23 mouse cellular contexts compared by ENCODE assay signal in the genomic region with DNA sequence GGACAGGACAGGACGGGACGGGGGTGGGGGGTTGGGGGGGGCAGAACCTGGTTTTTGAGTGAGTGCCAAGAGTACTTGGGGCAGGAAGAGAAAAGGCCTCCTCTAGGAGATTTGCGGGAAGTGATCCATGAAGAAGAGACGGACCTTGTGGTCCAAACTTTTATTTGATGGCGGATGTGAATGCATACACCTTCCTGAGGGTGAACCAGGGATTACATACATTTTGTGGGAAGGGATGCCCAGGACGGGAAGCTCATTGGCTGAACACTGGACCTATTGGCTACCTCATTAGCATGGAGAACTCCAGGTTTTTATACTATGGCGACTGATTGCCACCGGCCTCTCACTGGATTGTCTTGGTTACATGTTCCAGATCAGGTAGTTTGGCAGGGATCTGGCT. TPM values are rescaled to one million over a fixed set of nuclear protein-coding genes. Genes with fewer than 3 reads are reported as not detected.
DNase-seq lines count a peak whose midpoint lies in the region; ATAC-seq lines count a peak whose summit lies in the region.
"Had no signal": no experiment of that assay in that cellular context is flagged by ENCODE, and none has a peak within 500 bp of the region (broad histone marks: within the 10 kb centered on the region; RNA-seq: fewer than 3 reads in every experiment).

No protein-coding gene starts in this region.

- 63% methylated on average over 8 of the region's 8 CpGs for WGBS in kidney, embryonic 16.5 days
- WGBS in kidney, embryonic 14.5 days, result 66% methylated on average over 8 of the region's 8 CpGs
- 79% methylated on average over 8 of the region's 8 CpGs for WGBS in midbrain, embryonic 11.5 days
- 75% methylated on average over 8 of the region's 8 CpGs for WGBS in midbrain, embryonic 15.5 days

- ATAC-seq in kidney, embryonic 16.5 days (ENCODE audit: low FRiP score, low TSS enrichment), result peak; percentile 5; the same call in 1 of the 2 replicates
- ATAC-seq in kidney, embryonic 14.5 days (ENCODE audit: low FRiP score, low TSS enrichment), result no peak
- ATAC-seq in midbrain, embryonic 11.5 days (ENCODE audit: low FRiP score), result no peak
- no peak for ATAC-seq in midbrain, embryonic 15.5 days (replicated peaks)
- ATAC-seq: activated CD4-positive, CD25-positive, alpha-beta regulatory T cell, adult 4 months; CD4-positive, CD25-positive, alpha-beta regulatory T cell, adult 4 months; Patski had no signal

- no peaks in the 10 kb centered on the region for H3K9me3 ChIP-seq in kidney, embryonic 16.5 days (ENCODE audit: low read length)
- H3K9me3 ChIP-seq in kidney, embryonic 14.5 days (ENCODE audit: control insufficient read depth, low read length), result no peaks in the 10 kb centered on the region
- H3K9me3 ChIP-seq in midbrain, embryonic 11.5 days (ENCODE audit: control insufficient read depth, low read length), result no peaks in the 10 kb centered on the region
- H3K9me3 ChIP-seq in midbrain, embryonic 15.5 days, result no peaks in the 10 kb centered on the region
- H3K9me3 ChIP-seq: G1E had no signal

- no peak overlapping the region for H3K27ac ChIP-seq in kidney, embryonic 16.5 days (ENCODE audit: low read length)
- no peak overlapping the region for H3K27ac ChIP-seq in kidney, embryonic 14.5 days (ENCODE audit: low read depth, low read length)
- H3K27ac ChIP-seq in midbrain, embryonic 11.5 days (ENCODE audit: low read depth, low read length), result no peak overlapping the region
- H3K27ac ChIP-seq in midbrain, embryonic 15.5 days, result no peak overlapping the region

- peak; percentile 82 for DNase-seq in midbrain, embryonic 11.5 days (ENCODE audit: low spot score, missing footprints)
- DNase-seq in R1 (ENCODE audit: low read depth, low spot score), result peak; percentile 53
- no peak for DNase-seq in Muller cell, postnatal 12 days (ENCODE audit: inconsistent ontology term)
- DNase-seq: adrenal gland, adult 2 months; adrenal gland, adult 8-10 months; adrenal gland, postnatal 10 days; adrenal gland, postnatal 14 days; adrenal gland, postnatal 25 days; adrenal gland, postnatal 36 days; B cell, adult 2 months; cerebellum, adult 11 months; cerebellum, adult 11-12 months; cerebellum, adult 18-20 months; cerebellum, adult 2 months; cerebellum, adult 8-10 months had no signal

- peaks cover 8% of the 10 kb centered on the region for H3K36me3 ChIP-seq in kidney, embryonic 16.5 days (ENCODE audit: insufficient read depth, low read length)
- H3K36me3 ChIP-seq in kidney, embryonic 14.5 days (ENCODE audit: control insufficient read depth, insufficient read depth, low read length), result peaks cover 10% of the 10 kb centered on the region
- no peaks in the 10 kb centered on the region for H3K36me3 ChIP-seq in midbrain, embryonic 11.5 days (ENCODE audit: control insufficient read depth, insufficient read depth, low read length)
- peaks cover 6% of the 10 kb centered on the region; the same call in 1 of the 2 replicates for H3K36me3 ChIP-seq in midbrain, embryonic 15.5 days (replicated peaks)

- no peak overlapping the region for H3K9ac ChIP-seq in kidney, embryonic 16.5 days (replicated peaks; ENCODE audit: low read length)
- no peak overlapping the region for H3K9ac ChIP-seq in kidney, embryonic 14.5 days (ENCODE audit: low read depth, low read length)
- H3K9ac ChIP-seq in midbrain, embryonic 11.5 days (ENCODE audit: low read length), result no peak overlapping the region
- H3K9ac ChIP-seq in midbrain, embryonic 15.5 days, result no peak overlapping the region

- H3K4me2 ChIP-seq in kidney, embryonic 16.5 days (replicated peaks; ENCODE audit: low read depth, low read length), result no peak overlapping the region
- H3K4me2 ChIP-seq in kidney, embryonic 14.5 days (replicated peaks; ENCODE audit: low read depth, low read length), result no peak overlapping the region
- H3K4me2 ChIP-seq in midbrain, embryonic 11.5 days, result no peak overlapping the region
- no peak overlapping the region for H3K4me2 ChIP-seq in midbrain, embryonic 15.5 days

- no peaks in the 10 kb centered on the region for H3K4me1 ChIP-seq in kidney, embryonic 16.5 days (ENCODE audit: insufficient read depth, low read length)
- no peaks in the 10 kb centered on the region for H3K4me1 ChIP-seq in kidney, embryonic 14.5 days (ENCODE audit: control insufficient read depth, insufficient read depth, low read length)
- H3K4me1 ChIP-seq in midbrain, embryonic 11.5 days (ENCODE audit: control insufficient read depth, insufficient read depth, low read length), result no peaks in the 10 kb centered on the region
- no peaks in the 10 kb centered on the region for H3K4me1 ChIP-seq in midbrain, embryonic 15.5 days

- no peaks in the 10 kb centered on the region for H3K27me3 ChIP-seq in kidney, embryonic 16.5 days (ENCODE audit: insufficient read depth, low read length)
- no peaks in the 10 kb centered on the region for H3K27me3 ChIP-seq in kidney, embryonic 14.5 days (ENCODE audit: control insufficient read depth, insufficient read depth, low read length)
- no peaks in the 10 kb centered on the region for H3K27me3 ChIP-seq in midbrain, embryonic 11.5 days (ENCODE audit: control insufficient read depth, insufficient read depth, low read length)
- no peaks in the 10 kb centered on the region for H3K27me3 ChIP-seq in midbrain, embryonic 15.5 days (replicated peaks)
- H3K27me3 ChIP-seq: CH12.LX, Patski had no signal

- H3K4me3 ChIP-seq in kidney, embryonic 16.5 days (ENCODE audit: low read length), result no peak overlapping the region
- H3K4me3 ChIP-seq in kidney, embryonic 14.5 days (ENCODE audit: low read length), result no peak overlapping the region
- H3K4me3 ChIP-seq in midbrain, embryonic 11.5 days (ENCODE audit: low read depth, low read length), result no peak overlapping the region
- H3K4me3 ChIP-seq in midbrain, embryonic 15.5 days, result no peak overlapping the region

RNA-seq across cellular contexts. Expression of a gene that starts 14.5 kb away (rescaled TPM):
- polyA plus RNA-seq in kidney, embryonic 16.5 days (2015; fragmentation: Nextera tagmentation; extraction: Ambion mirVana), result 481 and 498 TPM in 2 replicates
- polyA plus RNA-seq in kidney, embryonic 14.5 days (2014; fragmentation: Nextera tagmentation; extraction: Ambion mirVana), result 605 and 611 TPM in 2 replicates
- 726 and 782 TPM in 2 replicates for polyA plus RNA-seq in midbrain, embryonic 11.5 days (2014; fragmentation: Nextera tagmentation; extraction: Ambion mirVana)
- polyA plus RNA-seq in midbrain, embryonic 15.5 days (2015; fragmentation: Nextera tagmentation; extraction: Ambion mirVana), result 475 and 505 TPM in 2 replicates

RNA-seq across cellular contexts. Expression of a gene that starts 22.0 kb away (rescaled TPM):
- 31.5 and 32.2 TPM in 2 replicates for polyA plus RNA-seq in kidney, embryonic 16.5 days (2015; fragmentation: Nextera tagmentation; extraction: Ambion mirVana)
- 61.5 and 73.6 TPM in 2 replicates for polyA plus RNA-seq in kidney, embryonic 14.5 days (2014; fragmentation: Nextera tagmentation; extraction: Ambion mirVana)
- 69.9 and 73.7 TPM in 2 replicates for polyA plus RNA-seq in midbrain, embryonic 11.5 days (2014; fragmentation: Nextera tagmentation; extraction: Ambion mirVana)
- polyA plus RNA-seq in midbrain, embryonic 15.5 days (2015; fragmentation: Nextera tagmentation; extraction: Ambion mirVana), result 53.1 and 55.4 TPM in 2 replicates
